Mouse (Mus musculus) liver, embryonic 14.5 days (tissue): ENCODE results near the gene Wipf3. TPM values are rescaled to one million over a fixed set of nuclear protein-coding genes. Genes with fewer than 3 reads are reported as not detected.

Experiments
- ATAC-seq: fragments of 200-750 bp; cut with Nextera tagmentation; 2 replicates; pipeline ENCODE4 v1.8.0; 2017; ENCODE audit warnings: moderate number of reproducible peaks, mild to moderate bottlenecking, moderate library complexity; ENCODE audit not compliant: insufficient read depth
- DNase-seq, 3 experiments: peaks; one replicate each; pipeline ENCODE4 v3.0.0-alpha.2; 2012 to 2013; ENCODE audit warnings: low read depth in 3 of 3, low spot score in 3 of 3
- H3K27ac ChIP-seq: fragments of 300-500 bp; sonication (generic); 2 replicates; pipeline ENCODE4 v1.5.1; 2014; ENCODE audit warnings: moderate library complexity, mild to moderate bottlenecking, control low read depth, inconsistent platforms
- H3K27me3 ChIP-seq: fragments of 300-500 bp; sonication (generic); 2 replicates; pipeline ENCODE4 v1.6.1; 2014; ENCODE audit warnings: mild to moderate bottlenecking, low read length, moderate library complexity; ENCODE audit not compliant: control insufficient read depth, insufficient read depth
- H3K36me3 ChIP-seq: fragments of 300-500 bp; sonication (generic); replicated peaks from 2 replicates; pipeline ENCODE4 v1.6.1; 2014; ENCODE audit warnings: low read depth; ENCODE audit not compliant: control insufficient read depth, insufficient read depth
- H3K4me1 ChIP-seq, 2 experiments: fragments of 200-500 bp in 1 of 2; fragments of 300-500 bp in 1 of 2; sonication (generic) in 1 of 2; replicated peaks; 2 replicates each; pipeline ENCODE4 v1.6.1; 2012 to 2014; ENCODE audit warnings: antibody characterized with exemption in 1 of 2, inconsistent platforms in 1 of 2, low read length in 1 of 2; ENCODE audit not compliant: control insufficient read depth in 2 of 2, insufficient read depth in 2 of 2
- H3K4me2 ChIP-seq: fragments of 300-500 bp; sonication (generic); 2 replicates; pipeline ENCODE4 v1.6.1; 2014; ENCODE audit warnings: low read depth, mild to moderate bottlenecking, control low read depth, moderate library complexity
- H3K4me3 ChIP-seq, 2 experiments: fragments of 200-500 bp in 1 of 2; fragments of 300-500 bp in 1 of 2; sonication (generic) in 1 of 2; 2 replicates each; pipeline ENCODE4 v1.5.1; 2012 to 2014; ENCODE audit warnings: low read depth in 2 of 2, low read length in 2 of 2, mild to moderate bottlenecking in 2 of 2, control low read depth in 1 of 2, inconsistent platforms in 1 of 2, moderate library complexity in 1 of 2; ENCODE audit not compliant: insufficient read depth in 1 of 2
- H3K9ac ChIP-seq: fragments of 300-500 bp; sonication (generic); replicated peaks from 2 replicates; pipeline ENCODE4 v1.6.1; 2014; ENCODE audit warnings: mild to moderate bottlenecking, control low read depth, moderate library complexity
- H3K9me3 ChIP-seq: fragments of 300-500 bp; sonication (generic); 2 replicates; pipeline ENCODE4 v1.6.1; 2016; ENCODE audit warnings: low read length, mixed read lengths; ENCODE audit not compliant: control insufficient read depth
- CTCF ChIP-seq: IDR thresholded peaks from 2 replicates; pipeline ENCODE4 v1.5.1; 2016; ENCODE audit warnings: antibody characterized with exemption, low read depth, control low read depth
- EP300 ChIP-seq: IDR thresholded peaks from 2 replicates; pipeline ENCODE4 v1.6.1; 2016; ENCODE audit warnings: antibody characterized with exemption, low read depth
- WGBS: fragments of 180-500 bp; shearing (Covaris S2); extraction: QIAGEN DNeasy Blood & Tissue Kit; methylation state at CpG from one replicate; pipeline ENCODE4 v1.1.7; 2014; ENCODE audit not compliant: insufficient replicate concordance; 5-methylcytosine and 5-hydroxymethylcytosine counted together
- polyA plus RNA-seq, 2 experiments: library from polyadenylated mRNA; depleted of rRNA in 1 of 2; stranded (reverse) in 1 of 2; unstranded in 1 of 2; fragments of >200 nt; fragmentation: Nextera tagmentation in 1 of 2; extraction: Ambion mirVana in 1 of 2; gene quantifications; 2 replicates each; pipeline versions ENCODE4 v1.2.1 to v1.2.3; 2012 to 2014

The Wipf3 gene
- polyA plus RNA-seq, 2 experiments = 0.09 to 0.19 TPM

GRCm38 (mm10) chr6:54481390-54482112 is 52.1 kb downstream of the Wipf3 start:
- H3K9ac ChIP-seq = no peak overlapping the region
- H3K27ac ChIP-seq = no peak overlapping the region
- H3K36me3 ChIP-seq = no peaks in the 10 kb centered on the region
- TF ChIP-seq CTCF = no peak
- H3K4me1 ChIP-seq = no peaks in the 10 kb centered on the region
- 61% methylated on average over 15 of the region's 15 CpGs for WGBS
- no peaks in the 10 kb centered on the region for H3K9me3 ChIP-seq
- H3K4me3 ChIP-seq = no peak overlapping the region
- H3K4me2 ChIP-seq = no peak overlapping the region
- ATAC-seq = no peak
- DNase-seq = no peak
- no peaks in the 10 kb centered on the region; the same call in 1 of the 2 replicates for H3K27me3 ChIP-seq

GRCm38 (mm10) chr6:54485000-54485399 is 55.6 kb downstream of the Wipf3 start:
- no peak for DNase-seq
- no peaks in the 10 kb centered on the region for H3K36me3 ChIP-seq
- TF ChIP-seq CTCF = no peak
- no peak for TF ChIP-seq EP300
- H3K27ac ChIP-seq = no peak overlapping the region
- no peak overlapping the region for H3K4me3 ChIP-seq
- 31% methylated on average over 11 of the region's 12 CpGs for WGBS
- no peak overlapping the region for H3K4me2 ChIP-seq
- no peaks in the 10 kb centered on the region for H3K4me1 ChIP-seq
- no peak for ATAC-seq
- H3K27me3 ChIP-seq = no peaks in the 10 kb centered on the region; the same call in 1 of the 2 replicates
- no peak overlapping the region for H3K9ac ChIP-seq
- H3K9me3 ChIP-seq = no peaks in the 10 kb centered on the region

GRCm38 (mm10) chr6:54485435-54485901 is 56.1 kb downstream of the Wipf3 start:
- no peaks in the 10 kb centered on the region; the same call in 1 of the 2 replicates for H3K27me3 ChIP-seq
- no peak overlapping the region for H3K27ac ChIP-seq
- ATAC-seq (no peak), DNase-seq (no peak)
- H3K4me1 ChIP-seq = no peaks in the 10 kb centered on the region
- no peaks in the 10 kb centered on the region for H3K9me3 ChIP-seq
- H3K36me3 ChIP-seq = no peaks in the 10 kb centered on the region
- no peak overlapping the region; a peak in 1 of 4 replicates for H3K4me3 ChIP-seq
- H3K4me2 ChIP-seq = peak overlapping the region; percentile 26
- no peak overlapping the region for H3K9ac ChIP-seq
- TF ChIP-seq CTCF (no peak), EP300 (no peak)
- 7% methylated on average over 22 of the region's 25 CpGs for WGBS

- no peaks in the 10 kb centered on the region; the same call in 1 of the 2 replicates for H3K27me3 ChIP-seq
- no peaks in the 10 kb centered on the region for H3K36me3 ChIP-seq
- TF ChIP-seq CTCF = no peak
- TF ChIP-seq EP300 = no peak
- H3K9me3 ChIP-seq = no peaks in the 10 kb centered on the region
- H3K4me3 ChIP-seq = no peak overlapping the region
- DNase-seq (no peak), ATAC-seq (no peak)
- no peak overlapping the region for H3K4me2 ChIP-seq
- WGBS = 24% methylated on average over 6 of the region's 6 CpGs
- H3K27ac ChIP-seq = no peak overlapping the region
- no peaks in the 10 kb centered on the region for H3K4me1 ChIP-seq
- no peak overlapping the region for H3K9ac ChIP-seq
Measured at GRCm38 (mm10) chr6:54485973-54486569, 56.7 kb downstream of the Wipf3 start.

GRCm38 (mm10) chr6:54491074-54491473 is 61.7 kb downstream of the Wipf3 start:
- 60% methylated on average over 7 of the region's 7 CpGs for WGBS
- no peak for DNase-seq
- no peak overlapping the region for H3K27ac ChIP-seq

More at GRCm38 (mm10) chr6:54491074-54491473, 61.7 kb downstream of the Wipf3 start:
- H3K9me3 ChIP-seq = no peaks in the 10 kb centered on the region
- no peak overlapping the region for H3K4me3 ChIP-seq
- no peaks in the 10 kb centered on the region for H3K36me3 ChIP-seq
- TF ChIP-seq EP300 (no peak), CTCF (no peak)
- H3K27me3 ChIP-seq = no peaks in the 10 kb centered on the region
- H3K9ac ChIP-seq = no peak overlapping the region
- H3K4me1 ChIP-seq = no peaks in the 10 kb centered on the region
- no peak for ATAC-seq
- H3K4me2 ChIP-seq = no peak overlapping the region
